Mouse (Mus musculus) heart, postnatal 14 days (tissue): ENCODE results near the gene Ptbp1. TPM values are rescaled to one million over a fixed set of nuclear protein-coding genes. Genes with fewer than 3 reads are reported as not detected.
"Not testable (repeated sequence)": the region's sequence is repeated elsewhere in the genome, so short reads cannot be mapped to it uniquely, and the experiment has no call there.

Source experiments
- DNase-seq, 2 experiments: peaks; one replicate each; pipeline ENCODE4 v3.0.0; 2021 to 2022
- intact Hi-C: fragments of 180-260 bp; cut with DNase I; formaldehyde crosslinking; loops from one replicate; pipeline ENCODE4 v1.15.1; 2025
- total RNA-seq, 2 experiments: library from RNA; stranded (reverse); gene quantifications; 2 replicates each; pipeline ENCODE4 v1.2.3; 2021

Ptbp1 gene
- total RNA-seq, 2 experiments from 2014 or later: 82.2 TPM

DNA sequence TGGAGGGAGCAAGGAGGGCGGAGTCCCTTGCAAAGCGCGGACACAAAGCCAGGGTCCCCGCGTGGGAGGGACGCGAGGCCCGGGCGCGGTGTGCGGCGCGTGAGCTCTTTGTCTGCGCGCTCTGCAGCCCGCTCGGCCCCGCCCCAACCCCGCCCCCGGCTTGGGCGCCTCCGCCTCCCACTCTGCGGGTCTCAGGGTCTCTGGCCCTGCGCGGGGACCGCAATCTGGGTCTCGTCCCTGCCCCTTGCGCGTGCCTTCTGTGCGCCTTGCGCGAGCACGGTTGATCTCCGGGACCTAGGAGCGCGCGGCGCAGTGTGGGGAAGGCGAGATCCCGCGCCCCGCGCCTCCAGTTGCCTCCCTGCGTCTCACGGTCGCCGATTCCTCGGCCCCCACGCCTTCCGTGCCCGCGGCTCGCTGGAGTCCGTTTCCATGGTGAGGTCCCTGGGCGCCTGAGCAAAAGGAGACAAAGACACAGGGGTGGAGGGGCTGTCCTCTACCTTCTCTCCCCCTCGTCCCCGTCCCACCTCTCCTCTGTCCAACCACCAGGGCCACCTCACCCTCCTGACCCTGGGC lies 20.1 kb downstream of the Ptbp1 start, which contains the start of the genes Prtn3 and Plppr3:
Gene Prtn3, plus strand, starts transcription at position 187 of the 573 bp plus-strand sequence.
Gene Plppr3, minus strand, starts transcription at position 345 of the 573 bp plus-strand sequence.
- intact Hi-C loops: no loop called here
- DNase-seq: no peak

- intact Hi-C loops: no loop called here
- no peak for DNase-seq
Measured at GRCm38 (mm10) chr10:79877174-79877573, 22.9 kb downstream of the Ptbp1 start.

- peak; percentile 46 to 53 for DNase-seq
Measured at GRCm38 (mm10) chr10:79877757-79878156, 23.5 kb downstream of the Ptbp1 start.

GRCm38 (mm10) chr10:79879527-79879926 lies 25.3 kb downstream of the Ptbp1 start:
- no peak for DNase-seq
- intact Hi-C loops: no loop called here

More at GRCm38 (mm10) chr10:79877757-79878156, 23.5 kb downstream of the Ptbp1 start:
- intact Hi-C loops: no loop called here

- intact Hi-C loops: no loop called here
- no peak for DNase-seq
Measured at GRCm38 (mm10) chr10:79880721-79881120, 26.5 kb downstream of the Ptbp1 start.

- intact Hi-C loops: loop anchor here (2.0 kb wide), 2 partner anchors 41 to 47 kb away; no protein-coding TSS in a partner anchor
- no peak for DNase-seq
Measured at GRCm38 (mm10) chr10:79881981-79882380, 27.8 kb downstream of the Ptbp1 start.

DNA sequence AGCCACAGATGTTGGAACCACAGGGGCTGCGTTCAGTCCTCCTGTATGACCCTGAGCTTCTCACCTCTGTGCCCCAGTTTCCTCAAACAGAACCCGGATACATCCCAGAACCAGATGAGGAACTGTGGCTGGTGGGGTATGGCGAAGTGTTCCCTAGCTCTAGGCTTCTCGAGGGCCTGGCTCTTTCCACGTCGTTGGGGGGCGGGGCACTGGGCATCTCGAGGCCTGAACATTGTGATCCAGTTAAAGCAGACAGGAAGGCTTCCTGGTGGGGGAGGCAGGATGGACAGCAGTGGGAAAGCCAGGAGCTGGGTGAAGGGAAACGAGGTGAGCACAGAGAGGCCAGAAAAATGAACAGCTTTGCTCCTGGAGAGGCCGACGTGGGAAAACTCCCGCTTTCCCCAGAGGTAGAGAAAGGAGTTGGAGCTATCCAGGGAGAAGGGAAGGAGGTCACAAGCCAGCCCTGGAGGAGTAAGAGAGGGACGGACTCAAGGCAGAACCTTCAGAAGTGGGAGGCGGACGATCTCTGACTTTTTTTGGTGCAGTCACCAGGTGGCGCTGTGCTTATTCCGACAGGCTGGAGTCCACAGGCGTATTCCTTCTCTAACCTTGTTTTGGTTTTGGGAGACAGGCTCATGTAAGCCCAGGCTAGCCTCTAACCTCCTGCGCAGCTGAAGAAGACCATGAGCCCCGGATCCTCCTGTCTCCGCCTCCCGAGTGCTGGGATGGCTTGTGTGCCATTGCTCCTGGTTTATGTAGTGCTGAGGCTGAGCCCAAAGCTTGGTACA lies 29.3 kb downstream of the Ptbp1 start:
- intact Hi-C loops: loop anchor here (2.0 kb wide), 2 partner anchors 39 to 49 kb away; no protein-coding TSS in a partner anchor
- DNase-seq: peak; percentile 82 to 89

- intact Hi-C loops: no loop called here
- DNase-seq: peak; percentile 75 to 77
Measured at GRCm38 (mm10) chr10:79884446-79884845, 30.2 kb downstream of the Ptbp1 start.

DNA sequence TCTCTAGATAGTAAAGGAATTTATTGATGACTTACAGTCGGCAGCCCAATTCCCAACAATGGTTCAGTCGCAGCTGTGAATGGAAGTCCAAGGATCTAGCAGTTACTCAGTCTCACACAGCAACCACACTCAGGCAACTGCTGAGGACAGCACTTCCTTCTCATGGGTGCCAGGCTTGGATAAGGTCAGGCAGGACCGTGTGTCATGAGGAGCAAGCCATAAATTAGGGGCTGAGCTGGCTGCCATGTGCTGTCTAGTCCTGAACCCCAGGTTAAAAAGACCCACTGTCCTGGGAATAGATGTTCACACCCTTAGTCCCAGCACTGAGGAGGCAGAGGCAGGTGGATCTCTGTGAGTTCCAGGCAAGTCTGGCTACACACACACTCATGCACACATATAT lies 30.7 kb downstream of the Ptbp1 start:
- DNase-seq, intact Hi-C loops: not testable (repeated sequence)

GRCm38 (mm10) chr10:79886054-79886453 lies 31.8 kb downstream of the Ptbp1 start, which contains the start of gene Elane:
Gene Elane (plus strand): TSS chr10:79886247.
- intact Hi-C loops: no loop called here
- no peak for DNase-seq

GRCm38 (mm10) chr10:79886611-79887010 lies 32.4 kb downstream of the Ptbp1 start:
- no peak for DNase-seq

GRCm38 (mm10) chr10:79889386-79889785 lies 35.2 kb downstream of the Ptbp1 start:
- no peak for DNase-seq
- intact Hi-C loops: no loop called here

More at GRCm38 (mm10) chr10:79886611-79887010, 32.4 kb downstream of the Ptbp1 start:
- intact Hi-C loops: no loop called here

DNA sequence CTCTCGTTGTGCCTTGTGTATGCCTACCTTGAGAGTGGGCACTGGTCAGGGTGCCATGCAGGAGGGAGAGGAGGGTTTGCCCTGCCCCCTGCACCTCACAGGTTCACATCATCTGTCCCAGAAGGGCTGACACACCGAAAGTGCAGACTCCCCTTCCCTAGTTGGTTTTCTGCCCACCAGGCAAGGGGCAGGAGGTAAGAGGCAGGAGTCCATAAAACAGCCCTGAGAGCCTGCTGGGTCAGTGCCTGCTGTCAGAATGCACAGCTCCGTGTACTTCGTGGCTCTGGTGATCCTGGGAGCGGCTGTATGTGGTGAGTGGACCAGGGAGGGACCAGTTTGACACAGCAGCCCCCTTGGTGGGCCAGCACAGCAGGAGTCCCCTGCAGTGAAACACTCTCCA lies 36.4 kb downstream of the Ptbp1 start, which contains the start of gene Cfd:
Gene Cfd, plus strand, starts transcription at position 184 of the 400 bp plus-strand sequence.
- DNase-seq: no peak
- intact Hi-C loops: no loop called here

GRCm38 (mm10) chr10:79892451-79893118 lies 38.4 kb downstream of the Ptbp1 start:
- DNase-seq: peak; percentile 80 to 83
- intact Hi-C loops: loop anchor here (1.0 to 2.0 kb wide), 3 partner anchors 33 to 64 kb away; no protein-coding TSS in a partner anchor

DNA sequence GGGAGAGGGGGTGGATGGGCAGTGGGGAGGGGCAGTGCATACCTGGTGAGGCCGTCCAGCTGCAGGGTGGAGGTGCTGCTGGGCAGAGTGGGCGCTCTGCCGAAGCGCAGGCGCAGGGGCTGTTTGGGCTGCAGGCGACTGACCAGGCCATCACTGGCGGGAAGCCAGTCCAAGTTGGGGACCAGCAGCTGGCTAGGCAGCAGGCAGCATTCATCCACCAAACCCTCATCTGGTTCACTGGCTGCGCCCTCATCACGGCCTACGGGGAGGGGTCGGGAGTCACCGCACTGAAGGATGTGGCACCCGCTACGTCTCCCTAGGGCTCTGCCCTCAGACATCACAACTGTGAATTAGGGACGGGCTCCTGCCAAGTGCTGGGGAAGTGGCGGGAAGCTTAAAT lies 42.1 kb downstream of the Ptbp1 start:
- intact Hi-C loops: no loop called here
- no peak for DNase-seq

- intact Hi-C loops: no loop called here
- no peak for DNase-seq
Measured at GRCm38 (mm10) chr10:79896814-79897213, 42.6 kb downstream of the Ptbp1 start.

GRCm38 (mm10) chr10:79897316-79898245 lies 43.4 kb downstream of the Ptbp1 start:
- intact Hi-C loops: no loop called here
- DNase-seq: no peak

GRCm38 (mm10) chr10:79900951-79901410 lies 46.8 kb downstream of the Ptbp1 start:
- intact Hi-C loops: no loop called here
- no peak for DNase-seq

- no peak for DNase-seq
- intact Hi-C loops: no loop called here
Measured at GRCm38 (mm10) chr10:79906712-79907111, 52.5 kb downstream of the Ptbp1 start.

GRCm38 (mm10) chr10:79907415-79907814 lies 53.2 kb downstream of the Ptbp1 start:
- intact Hi-C loops: no loop called here
- DNase-seq: no peak
